Mouse (Mus musculus) CH12.LX (cell line): ENCODE data around the gene Nek5. TPM values are rescaled to one million over a fixed set of nuclear protein-coding genes. Genes with fewer than 3 reads are reported as not detected.

ENCODE experiments used
- DNase-seq: peaks from one replicate; pipeline ENCODE4 v3.0.0-alpha.2; 2013; ENCODE audit errors: extremely low read depth
- H3K27ac ChIP-seq: 2 replicates; pipeline ENCODE4 v1.5.1; 2012; ENCODE audit warnings: low read depth, mild to moderate bottlenecking, control low read depth, moderate library complexity; ENCODE audit not compliant: insufficient read depth
- H3K27me3 ChIP-seq: replicated peaks from 2 replicates; pipeline ENCODE3; 2012; ENCODE audit warnings: inconsistent platforms
- H3K36me3 ChIP-seq, 2 experiments: replicated peaks in 1 of 2; 2 replicates each; pipeline versions ENCODE3 to v1.6.1; 2012; ENCODE audit warnings: inconsistent platforms in 1 of 2, low read length in 1 of 2, mild to moderate bottlenecking in 1 of 2, mixed read lengths in 1 of 2, moderate library complexity in 1 of 2; ENCODE audit not compliant: control insufficient read depth in 1 of 2, insufficient read depth in 1 of 2
- H3K4me1 ChIP-seq, 2 experiments: 2 replicates each; pipeline ENCODE4 v1.6.1; 2012; ENCODE audit warnings: inconsistent platforms in 1 of 2, moderate library complexity in 1 of 2; ENCODE audit not compliant: insufficient read depth in 2 of 2, control insufficient read depth in 1 of 2
- H3K4me2 ChIP-seq: 2 replicates; pipeline ENCODE4 v1.6.1; 2012; ENCODE audit warnings: low read depth, mild to moderate bottlenecking, control low read depth; ENCODE audit not compliant: poor library complexity, insufficient read depth, severe bottlenecking
- H3K4me3 ChIP-seq, 3 experiments: fragments of 150-350 bp in 1 of 3; sonication (generic) in 1 of 3; replicated peaks in 1 of 3; 2 replicates each; pipeline versions ENCODE3 to v1.5.1; 2011 to 2012; ENCODE audit warnings: low read depth in 2 of 3, low read length in 2 of 3, mild to moderate bottlenecking in 2 of 3, moderate library complexity in 2 of 3, control low read depth in 1 of 3, improper control_type of control experiment in 1 of 3, inconsistent platforms in 1 of 3, mixed read lengths in 1 of 3; ENCODE audit not compliant: poor library complexity in 1 of 3
- H3K79me2 ChIP-seq: replicated peaks from 2 replicates; pipeline ENCODE4 v1.6.1; 2012; ENCODE audit warnings: mild to moderate bottlenecking, moderate library complexity; ENCODE audit not compliant: control insufficient read depth, poor library complexity, insufficient read depth, severe bottlenecking; ENCODE audit errors: extremely low read depth
- H3K9ac ChIP-seq: 2 replicates; pipeline ENCODE4 v1.6.1; 2012; ENCODE audit warnings: low read depth, mild to moderate bottlenecking, control low read depth, moderate library complexity; ENCODE audit not compliant: insufficient read depth
- H3K9me3 ChIP-seq: replicated peaks from 2 replicates; pipeline ENCODE3; 2012; ENCODE audit warnings: low read length, inconsistent platforms, mixed read lengths
- BHLHE40 ChIP-seq: IDR thresholded peaks from 2 replicates; pipeline ENCODE4 v1.6.1; 2011; ENCODE audit warnings: mild to moderate bottlenecking, low read depth, low read length, improper control_type of control experiment
- CHD1 ChIP-seq: IDR thresholded peaks from 2 replicates; pipeline ENCODE4 v1.6.1; 2012; ENCODE audit warnings: low read depth, low read length, improper control_type of control experiment, inconsistent platforms
- CTCF ChIP-seq, 2 experiments: IDR thresholded peaks in 1 of 2; conservative IDR thresholded peaks in 1 of 2; 2 replicates each; pipeline ENCODE4 v1.5.1; 2011 to 2012; ENCODE audit warnings: low read depth in 2 of 2, low read length in 2 of 2, improper control_type of control experiment in 1 of 2, inconsistent platforms in 1 of 2, mild to moderate bottlenecking in 1 of 2, moderate library complexity in 1 of 2
- E2F4 ChIP-seq: IDR thresholded peaks from 2 replicates; pipeline ENCODE4 v1.6.1; 2011; ENCODE audit warnings: low read depth, low read length, improper control_type of control experiment; ENCODE audit not compliant: insufficient replicate concordance
- ELF1 ChIP-seq: IDR thresholded peaks from 2 replicates; pipeline ENCODE4 v1.6.1; 2014; ENCODE audit warnings: low read depth, mild to moderate bottlenecking, inconsistent platforms, low read length, improper control_type of control experiment
- EP300 ChIP-seq: IDR thresholded peaks from 2 replicates; pipeline ENCODE4 v1.6.1; 2011; ENCODE audit warnings: low read length, improper control_type of control experiment
- ETS1 ChIP-seq: conservative IDR thresholded peaks from 2 replicates; pipeline ENCODE4 v1.6.1; 2012; ENCODE audit warnings: low read depth, mild to moderate bottlenecking, inconsistent platforms, low read length, improper control_type of control experiment, moderate library complexity
- MAZ ChIP-seq: IDR thresholded peaks from 2 replicates; pipeline ENCODE4 v1.6.1; 2012; ENCODE audit warnings: low read depth, mild to moderate bottlenecking, inconsistent platforms, low read length, improper control_type of control experiment, moderate library complexity
- MYC ChIP-seq: IDR thresholded peaks from 2 replicates; pipeline ENCODE4 v1.6.1; 2011; ENCODE audit warnings: low read depth, mild to moderate bottlenecking, improper control_type of control experiment, low read length
- NELFE ChIP-seq: IDR thresholded peaks from 2 replicates; pipeline ENCODE4 v1.6.1; 2011; ENCODE audit warnings: low read depth, low read length, improper control_type of control experiment
- PAX5 ChIP-seq: IDR thresholded peaks from 2 replicates; pipeline ENCODE4 v1.6.1; 2012; ENCODE audit warnings: low read length, inconsistent platforms, mixed read lengths
- POLR2AphosphoS2 ChIP-seq: IDR thresholded peaks from 2 replicates; pipeline ENCODE4 v1.6.1; 2011; ENCODE audit warnings: low read depth, low read length, improper control_type of control experiment
- RAD21 ChIP-seq: IDR thresholded peaks from 2 replicates; pipeline ENCODE4 v1.6.1; 2011; ENCODE audit warnings: low read depth, mild to moderate bottlenecking, low read length, improper control_type of control experiment, moderate library complexity
- SIN3A ChIP-seq: IDR thresholded peaks from 2 replicates; pipeline ENCODE4 v1.6.1; 2012; ENCODE audit warnings: low read length, improper control_type of control experiment, inconsistent platforms
- SMC3 ChIP-seq: IDR thresholded peaks from 2 replicates; pipeline ENCODE4 v1.6.1; 2011; ENCODE audit warnings: low read depth, low read length, improper control_type of control experiment
- TCF12 ChIP-seq: IDR thresholded peaks from 2 replicates; pipeline ENCODE4 v1.6.1; 2014; ENCODE audit warnings: low read depth, mild to moderate bottlenecking, inconsistent platforms, low read length, improper control_type of control experiment
- USF1 ChIP-seq: IDR thresholded peaks from 2 replicates; pipeline ENCODE4 v1.6.1; 2014; ENCODE audit warnings: low read depth, mild to moderate bottlenecking, inconsistent platforms, low read length, improper control_type of control experiment
- USF2 ChIP-seq: conservative IDR thresholded peaks from 2 replicates; pipeline ENCODE4 v1.6.1; 2011; ENCODE audit warnings: low read depth, low read length, improper control_type of control experiment
- ZKSCAN1 ChIP-seq: IDR thresholded peaks from 2 replicates; pipeline ENCODE4 v1.6.1; 2012; ENCODE audit warnings: low read depth, inconsistent platforms, low read length, improper control_type of control experiment, borderline replicate concordance
- ZMIZ1 ChIP-seq: IDR thresholded peaks from 2 replicates; pipeline ENCODE4 v1.6.1; 2012; ENCODE audit warnings: low read depth, mild to moderate bottlenecking, inconsistent platforms, low read length, improper control_type of control experiment
- ZNF384 ChIP-seq: IDR thresholded peaks from 2 replicates; pipeline ENCODE4 v1.6.1; 2012; ENCODE audit warnings: low read depth, low read length, improper control_type of control experiment, inconsistent platforms
- dilution Hi-C: fragments of 300-500 bp; cut with MboI; formaldehyde crosslinking; loops from 2 replicates; pipeline ENCODE4 v1.14.3; 2020; ENCODE audit warnings: low sequenced_read_pairs; ENCODE audit not compliant: extremely low pct_unique_long_range_greater_than_20kb, extremely low pct_ligation_motif_present
- in situ Hi-C: fragments of 300-500 bp; cut with MboI; formaldehyde crosslinking; loops from 3 replicates; pipeline ENCODE4 v1.14.3; 2019; ENCODE audit warnings: low sequenced_read_pairs, low pct_ligation_motif_present, low pct_unique_long_range_greater_than_20kb, mixed read lengths
- polyA plus RNA-seq: library from polyadenylated mRNA; unstranded; fragments of >175 nt; gene quantifications from 2 replicates; pipeline ENCODE4 v1.2.1, GENCODE M21; 2012; ENCODE audit warnings: low read depth; ENCODE audit not compliant: insufficient read length
- total RNA-seq, 2 experiments: library from RNA; depleted of rRNA; stranded (reverse); fragments of 300-350 nt in 1 of 2; fragments of >200 nt in 1 of 2; gene quantifications; 2 replicates each; pipeline ENCODE4 v1.2.3; 2012 to 2014

The Nek5 gene
- total and polyA plus RNA-seq, 3 experiments = not detected

DNA sequence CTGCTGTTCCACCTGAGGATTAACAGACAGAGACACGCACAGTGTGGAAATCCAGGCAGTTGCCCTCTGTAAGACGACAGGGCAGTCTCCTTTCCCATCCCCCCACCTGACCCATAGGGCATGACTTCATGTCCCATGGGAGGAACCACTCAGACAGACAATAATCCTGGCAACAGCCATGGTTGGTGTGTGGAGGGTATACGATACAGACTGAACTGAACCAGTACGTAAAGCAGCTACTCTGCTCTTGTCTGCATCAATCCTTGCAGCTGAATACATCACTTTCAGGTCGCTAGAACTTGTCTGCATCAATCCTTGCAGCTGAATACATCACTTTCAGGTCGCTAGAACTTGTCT, 84.7 kb downstream of the Nek5 start:
- TF ChIP-seq ELF1 (no peak), ETS1 (no peak), RAD21 (no peak), SMC3 (no peak), ZKSCAN1 (no peak), MYC (no peak), POLR2AphosphoS2 (no peak), ZNF384 (no peak), MAZ (no peak), ZMIZ1 (no peak), SIN3A (no peak), E2F4 (no peak), NELFE (no peak), CHD1 (no peak), CTCF (conservative IDR thresholded peaks at IDR 0.05 in 1 of 2, IDR thresholded peaks at IDR 0.05 in 1 of 2; ENCODE audit: low read depth in 2 of 2, low read length in 2 of 2) (no peak), USF2 (no peak), EP300 (no peak), USF1 (no peak)
- Histone ChIP-seq H3K36me3 (no peaks in the 10 kb centered on the region), H3K4me1 (peaks cover 0 to 4% of the 10 kb centered on the region in 2 experiments; a peak in 2 of 4 replicates), H3K27ac (no peak overlapping the region), H3K9ac (no peak overlapping the region), H3K27me3 (peaks cover 56% of the 10 kb centered on the region), H3K4me3 (no peak overlapping the region), H3K9me3 (peaks cover 2% of the 10 kb centered on the region), H3K79me2 (no peaks in the 10 kb centered on the region), H3K4me2 (no peak overlapping the region)
- in situ Hi-C loops = no loop called here
- dilution Hi-C loops = no loop called here
- no peak for DNase-seq

- dilution Hi-C loops = no loop called here
- in situ Hi-C loops = no loop called here
- no peak overlapping the region for H3K4me2 ChIP-seq
- peaks cover 2% of the 10 kb centered on the region for H3K9me3 ChIP-seq
- peaks cover 0 to 4% of the 10 kb centered on the region in 2 experiments; a peak in 2 of 4 replicates for H3K4me1 ChIP-seq
- H3K27me3 ChIP-seq = peaks cover 61% of the 10 kb centered on the region
- TF ChIP-seq CHD1 (no peak), MYC (no peak), PAX5 (no peak), TCF12 (no peak), BHLHE40 (no peak), SMC3 (no peak), NELFE (no peak)
- H3K9ac ChIP-seq = no peak overlapping the region
- H3K4me3 ChIP-seq = no peak overlapping the region
- DNase-seq = no peak
- H3K36me3 ChIP-seq = no peaks in the 10 kb centered on the region
- H3K27ac ChIP-seq = no peak overlapping the region
- no peaks in the 10 kb centered on the region for H3K79me2 ChIP-seq
Measured at GRCm38 (mm10) chr8:22039468-22040152, 85.2 kb downstream of the Nek5 start.
